Mouse (Mus musculus) common myeloid progenitor, adult 5-6 weeks (primary cell): ENCODE results near the gene Zfp668. TPM values are rescaled to one million over a fixed set of nuclear protein-coding genes. Genes with fewer than 3 reads are reported as not detected.
"Not testable (repeated sequence)": the region's sequence is repeated elsewhere in the genome, so short reads cannot be mapped to it uniquely, and the experiment has no call there.

Experiments
- ATAC-seq: replicated peaks from 2 replicates; pipeline ENCODE4 v1.8.0; 2016; ENCODE audit warnings: low read depth, mild to moderate bottlenecking, moderate TSS enrichment, inconsistent platforms; ENCODE audit not compliant: poor library complexity, severe bottlenecking
- total RNA-seq: library from RNA; stranded (forward); fragments of 200-1000, 187-1606 nt; gene quantifications from 2 replicates; pipeline ENCODE4 v1.2.3, GENCODE M21; 2017

Zfp668 gene
- total RNA-seq, 1 experiment from 2014 or later, result 10.5 TPM

GRCm38 (mm10) chr7:127895891-127896290 lies 19.3 kb upstream of the Zfp668 start:
- not testable (repeated sequence) for ATAC-seq

GRCm38 (mm10) chr7:127895442-127895841 lies 18.8 kb upstream of the Zfp668 start, which contains the start of the genes Gm21974 and Vkorc1:
Gene Gm21974, minus strand, starts transcription at chr7:127895454.
Gene Vkorc1, minus strand, starts transcription at chr7:127895617.
- peak; percentile 95 for ATAC-seq

GRCm38 (mm10) chr7:127894480-127894879 lies 17.9 kb upstream of the Zfp668 start:
- ATAC-seq, result no peak

- ATAC-seq, result no peak
Measured at GRCm38 (mm10) chr7:127890798-127891197, 14.2 kb upstream of the Zfp668 start, which contains the start of gene Prss53. Gene Prss53, minus strand, starts transcription at chr7:127890970.

- ATAC-seq, result peak; percentile 55
Measured at GRCm38 (mm10) chr7:127888821-127889220, 12.2 kb upstream of the Zfp668 start.

- ATAC-seq, result no peak
Measured at GRCm38 (mm10) chr7:127887781-127888180, 11.2 kb upstream of the Zfp668 start.

GRCm38 (mm10) chr7:127887191-127887590 lies 10.6 kb upstream of the Zfp668 start:
- no peak for ATAC-seq

- no peak for ATAC-seq
Measured at GRCm38 (mm10) chr7:127886551-127886950, 9.9 kb upstream of the Zfp668 start.

- ATAC-seq, result peak; percentile 39; the same call in 1 of the 2 replicates
Measured at GRCm38 (mm10) chr7:127885951-127886350, 9.3 kb upstream of the Zfp668 start.

GRCm38 (mm10) chr7:127880431-127880830 lies 3.8 kb upstream of the Zfp668 start:
- ATAC-seq, result no peak

- no peak for ATAC-seq
Measured at GRCm38 (mm10) chr7:127879301-127879700, 2.7 kb upstream of the Zfp668 start.

GRCm38 (mm10) chr7:127876041-127876466 lies 574 bp downstream of the Zfp668 start, which contains the start of gene Zfp646:
Gene Zfp646, plus strand, starts transcription at chr7:127876221.
- peak; percentile 62 for ATAC-seq

- peak; percentile 72 for ATAC-seq
Measured at GRCm38 (mm10) chr7:127875627-127876001, 1.0 kb downstream of the Zfp668 start.

- peak; percentile 6; the same call in 1 of the 2 replicates for ATAC-seq
Measured at GRCm38 (mm10) chr7:127874812-127875626, 1.6 kb downstream of the Zfp668 start.

- ATAC-seq, result no peak
Measured at GRCm38 (mm10) chr7:127870136-127870821, 6.3 kb downstream of the Zfp668 start.

GRCm38 (mm10) chr7:127869149-127869810 lies 7.3 kb downstream of the Zfp668 start:
- no peak for ATAC-seq

GRCm38 (mm10) chr7:127867641-127868040 lies 9.0 kb downstream of the Zfp668 start:
- ATAC-seq, result no peak

GRCm38 (mm10) chr7:127866434-127866833 lies 10.2 kb downstream of the Zfp668 start:
- ATAC-seq, result no peak

- peak; percentile 89 for ATAC-seq
Measured at GRCm38 (mm10) chr7:127858258-127858657, 18.4 kb downstream of the Zfp668 start.

GRCm38 (mm10) chr7:127850906-127851305 lies 25.7 kb downstream of the Zfp668 start:
- ATAC-seq, result no peak
